Mouse (Mus musculus) ES-Bruce4 (cell line): ENCODE results near the gene Rnf32.

Experiments
- CTCF ChIP-seq: IDR thresholded peaks from one replicate; pipeline ENCODE4 v1.8.1; 2011; ENCODE audit warnings: low read depth, low read length
- EP300 ChIP-seq: IDR thresholded peaks from 2 replicates; pipeline ENCODE4 v1.6.1; 2011; ENCODE audit warnings: low read depth, low read length; ENCODE audit not compliant: insufficient read depth
- POLR2A ChIP-seq: IDR thresholded peaks from one replicate; pipeline ENCODE4 v1.8.1; 2011; ENCODE audit warnings: low read length; ENCODE audit not compliant: insufficient read depth

- no peak for TF ChIP-seq EP300
- no peak for TF ChIP-seq CTCF
- no peak for TF ChIP-seq POLR2A
Measured at GRCm38 (mm10) chr5:29230481-29230880, 34.7 kb downstream of the Rnf32 start.
